Mouse (Mus musculus) limb, embryonic 12.5 days (tissue): ENCODE results near the gene Wnt9a. TPM values are rescaled to one million over a fixed set of nuclear protein-coding genes. Genes with fewer than 3 reads are reported as not detected.
A peak's percentile ranks its signal among the peaks of the same experiment; 100 is the strongest.

ENCODE experiments used
- ATAC-seq: fragments of 200-750 bp; cut with Nextera tagmentation; 2 replicates; pipeline ENCODE4 v1.8.0; 2017; ENCODE audit warnings: low read depth, moderate TSS enrichment; ENCODE audit not compliant: insufficient number of reproducible peaks, insufficient read depth, low FRiP score, low TSS enrichment
- H3K27ac ChIP-seq: fragments of 300-500 bp; sonication (generic); 2 replicates; pipeline ENCODE4 v1.5.1; 2016; ENCODE audit warnings: mild to moderate bottlenecking, moderate library complexity
- H3K27me3 ChIP-seq: fragments of 300-500 bp; sonication (generic); 2 replicates; pipeline ENCODE4 v1.6.1; 2016; ENCODE audit warnings: mild to moderate bottlenecking, moderate library complexity
- H3K36me3 ChIP-seq: fragments of 300-500 bp; sonication (generic); 2 replicates; pipeline ENCODE4 v1.6.1; 2016; ENCODE audit warnings: mild to moderate bottlenecking, moderate library complexity
- H3K4me1 ChIP-seq: fragments of 300-500 bp; sonication (generic); replicated peaks from 2 replicates; pipeline ENCODE4 v1.6.1; 2016
- H3K4me2 ChIP-seq: fragments of 300-500 bp; sonication (generic); 2 replicates; pipeline ENCODE4 v1.6.1; 2016; ENCODE audit warnings: mild to moderate bottlenecking, moderate library complexity
- H3K4me3 ChIP-seq: fragments of 300-500 bp; sonication (generic); replicated peaks from 2 replicates; pipeline ENCODE4 v1.5.1; 2016; ENCODE audit warnings: mild to moderate bottlenecking
- H3K9ac ChIP-seq: fragments of 300-500 bp; sonication (generic); replicated peaks from 2 replicates; pipeline ENCODE4 v1.6.1; 2016; ENCODE audit warnings: mild to moderate bottlenecking, moderate library complexity
- H3K9me3 ChIP-seq: fragments of 300-500 bp; sonication (generic); 2 replicates; pipeline ENCODE4 v1.6.1; 2016; ENCODE audit warnings: mild to moderate bottlenecking, moderate library complexity
- WGBS: fragments of 180-500 bp; shearing (Covaris S2); methylation state at CpG from one replicate; pipeline ENCODE4 v1.1.7; 2016; 5-methylcytosine and 5-hydroxymethylcytosine counted together
- polyA plus RNA-seq: library from polyadenylated mRNA; unstranded; fragments of >200 nt; fragmentation: Nextera tagmentation; extraction: Ambion mirVana; gene quantifications from 2 replicates; pipeline ENCODE4 v1.2.1, GENCODE M21; 2016

Gene Wnt9a
- 5.0 and 5.6 TPM in 2 replicates for polyA plus RNA-seq

GRCm38 (mm10) chr11:59306461-59307421 lies at the start of gene Wnt9a:
Gene Wnt9a (plus strand): TSS chr11:59306928.
- peak within 1 kb of the TSS; percentile 69 for H3K4me3 ChIP-seq
- H3K27me3 ChIP-seq, result peaks cover 74% of the 10 kb centered on the region
- peaks cover 58% of the 10 kb centered on the region for H3K4me1 ChIP-seq
- H3K9me3 ChIP-seq, result no peaks in the 10 kb centered on the region
- no peaks in the 10 kb centered on the region for H3K36me3 ChIP-seq
- WGBS, result under 1% methylated on average over 122 of the region's 128 CpGs
- H3K4me2 ChIP-seq, result peak within 1 kb of the TSS; percentile 92
- peak within 1 kb of the TSS; percentile 79 for H3K9ac ChIP-seq
- peak within 1 kb of the TSS; percentile 53 for H3K27ac ChIP-seq
- peak; percentile 48; the same call in 1 of the 2 replicates for ATAC-seq

GRCm38 (mm10) chr11:59259647-59260046 lies 47.1 kb upstream of the Wnt9a start:
- 87% methylated on average over 7 of the region's 7 CpGs for WGBS
- peaks cover 45% of the 10 kb centered on the region for H3K27me3 ChIP-seq
- no peak overlapping the region for H3K4me2 ChIP-seq
- no peak for ATAC-seq
- H3K9ac ChIP-seq, result no peak overlapping the region
- H3K36me3 ChIP-seq, result no peaks in the 10 kb centered on the region
- H3K27ac ChIP-seq, result no peak overlapping the region
- H3K9me3 ChIP-seq, result no peaks in the 10 kb centered on the region
- H3K4me3 ChIP-seq, result no peak overlapping the region
- H3K4me1 ChIP-seq, result peaks cover 11% of the 10 kb centered on the region

- Histone ChIP-seq H3K36me3 (no peaks in the 10 kb centered on the region), H3K27me3 (peaks cover 49% of the 10 kb centered on the region), H3K27ac (no peak overlapping the region), H3K9me3 (no peaks in the 10 kb centered on the region), H3K4me3 (no peak overlapping the region), H3K9ac (no peak overlapping the region), H3K4me1 (peaks cover 15% of the 10 kb centered on the region), H3K4me2 (no peak overlapping the region)
- 75% methylated on average over 10 of the region's 10 CpGs for WGBS
- ATAC-seq, result no peak
These were observed 45.8 kb upstream of the Wnt9a start for GRCm38 (mm10) chr11:59260706-59261493.

- Histone ChIP-seq H3K27ac (no peak overlapping the region), H3K9ac (no peak overlapping the region), H3K4me1 (peaks cover 15% of the 10 kb centered on the region), H3K27me3 (peaks cover 56% of the 10 kb centered on the region), H3K4me2 (no peak overlapping the region), H3K4me3 (no peak overlapping the region), H3K9me3 (no peaks in the 10 kb centered on the region), H3K36me3 (no peaks in the 10 kb centered on the region)
- ATAC-seq, result no peak
These were observed 44.4 kb upstream of the Wnt9a start for GRCm38 (mm10) chr11:59262308-59262707.

- Histone ChIP-seq H3K4me1 (peaks cover 15% of the 10 kb centered on the region), H3K4me2 (peak overlapping the region; percentile 88), H3K27ac (no peak overlapping the region), H3K9me3 (0 out of 2 replicates have a peak, but pooled peaks cover 4% of the 10 kb centered on the region), H3K4me3 (peak overlapping the region; percentile 57), H3K36me3 (no peaks in the 10 kb centered on the region), H3K9ac (peak overlapping the region; percentile 56), H3K27me3 (peaks cover 61% of the 10 kb centered on the region)
- peak; percentile 71; the same call in 1 of the 2 replicates for ATAC-seq
- 1% methylated on average over 56 of the region's 56 CpGs for WGBS
These were observed 42.7 kb upstream of the Wnt9a start for GRCm38 (mm10) chr11:59263870-59264563.

GRCm38 (mm10) chr11:59264593-59264992 lies 42.1 kb upstream of the Wnt9a start:
- Histone ChIP-seq H3K4me1 (peaks cover 15% of the 10 kb centered on the region), H3K36me3 (no peaks in the 10 kb centered on the region), H3K9me3 (0 out of 2 replicates have a peak, but pooled peaks cover 4% of the 10 kb centered on the region), H3K4me2 (peak overlapping the region; percentile 88), H3K4me3 (peak overlapping the region; percentile 57), H3K27me3 (peaks cover 64% of the 10 kb centered on the region), H3K27ac (no peak overlapping the region), H3K9ac (peak overlapping the region; percentile 56)
- ATAC-seq, result no peak; the same call in 1 of the 2 replicates
- WGBS, result 2% methylated on average over 8 of the region's 8 CpGs

DNA sequence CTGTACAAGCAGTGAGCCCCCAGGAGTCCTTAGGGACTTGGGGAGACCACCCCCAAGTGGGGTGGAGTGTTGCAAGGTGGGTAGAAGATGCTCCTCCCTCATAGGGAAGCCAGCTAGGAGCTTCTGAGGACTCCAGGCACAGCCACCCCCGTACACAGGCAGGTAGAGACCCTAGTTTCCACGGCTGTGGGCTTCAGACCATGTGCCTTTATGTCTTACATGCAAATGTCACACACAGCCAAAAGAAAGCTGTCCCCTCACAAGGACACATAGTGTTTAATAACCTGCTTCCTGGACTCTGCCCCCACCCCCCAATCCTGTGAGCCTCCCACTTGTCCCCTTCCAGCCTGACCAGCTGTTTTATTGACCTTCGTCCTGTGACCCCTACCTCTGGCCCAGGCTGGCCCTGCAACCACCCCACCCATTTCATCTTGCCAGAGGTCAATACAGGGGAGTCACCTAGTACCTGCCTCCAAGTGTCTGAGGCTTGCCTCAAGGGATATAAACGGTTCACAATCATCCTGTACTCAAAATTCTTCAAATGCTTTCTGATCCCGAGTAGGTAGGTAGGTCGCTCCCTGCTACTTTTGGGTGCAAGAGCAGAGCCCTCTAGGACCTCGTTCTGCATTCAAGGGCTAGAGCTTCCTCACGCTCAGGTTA lies 41.4 kb upstream of the Wnt9a start:
- H3K9ac ChIP-seq, result no peak overlapping the region
- H3K4me3 ChIP-seq, result no peak overlapping the region
- 51% methylated on average over 8 of the region's 8 CpGs for WGBS

GRCm38 (mm10) chr11:59266727-59267126 lies 40.0 kb upstream of the Wnt9a start:
- H3K27me3 ChIP-seq, result peaks cover 66% of the 10 kb centered on the region
- H3K9ac ChIP-seq, result no peak overlapping the region
- no peak overlapping the region for H3K4me2 ChIP-seq
- H3K36me3 ChIP-seq, result no peaks in the 10 kb centered on the region
- no peak overlapping the region for H3K4me3 ChIP-seq
- H3K9me3 ChIP-seq, result 0 out of 2 replicates have a peak, but pooled peaks cover 4% of the 10 kb centered on the region
- ATAC-seq, result no peak
- 49% methylated on average over 6 of the region's 6 CpGs for WGBS
- H3K4me1 ChIP-seq, result peaks cover 15% of the 10 kb centered on the region
- H3K27ac ChIP-seq, result no peak overlapping the region

More for the DNA sequence above, 41.4 kb upstream of the Wnt9a start:
- ATAC-seq, result no peak
- Histone ChIP-seq H3K27me3 (peaks cover 64% of the 10 kb centered on the region), H3K4me1 (peaks cover 15% of the 10 kb centered on the region), H3K36me3 (no peaks in the 10 kb centered on the region), H3K9me3 (0 out of 2 replicates have a peak, but pooled peaks cover 4% of the 10 kb centered on the region), H3K27ac (no peak overlapping the region), H3K4me2 (no peak overlapping the region; the same call in 1 of the 2 replicates)

GRCm38 (mm10) chr11:59274184-59274583 lies 32.5 kb upstream of the Wnt9a start:
- Histone ChIP-seq H3K9me3 (no peaks in the 10 kb centered on the region), H3K4me1 (no peaks in the 10 kb centered on the region), H3K27me3 (peaks cover 44% of the 10 kb centered on the region), H3K27ac (no peak overlapping the region), H3K36me3 (no peaks in the 10 kb centered on the region), H3K4me3 (no peak overlapping the region), H3K4me2 (no peak overlapping the region), H3K9ac (no peak overlapping the region)
- no peak for ATAC-seq
- 65% methylated on average over 3 of the region's 3 CpGs for WGBS

- H3K27ac ChIP-seq, result no peak overlapping the region
- no peaks in the 10 kb centered on the region for H3K4me1 ChIP-seq
- ATAC-seq, result no peak
- H3K4me2 ChIP-seq, result no peak overlapping the region
- WGBS, result 36% methylated on average over 2 of the region's 2 CpGs
- H3K9ac ChIP-seq, result no peak overlapping the region
- peaks cover 58% of the 10 kb centered on the region for H3K27me3 ChIP-seq
- no peaks in the 10 kb centered on the region for H3K36me3 ChIP-seq
- H3K4me3 ChIP-seq, result no peak overlapping the region
- H3K9me3 ChIP-seq, result no peaks in the 10 kb centered on the region
These were observed 29.9 kb upstream of the Wnt9a start for GRCm38 (mm10) chr11:59276877-59277276.
